Mouse (Mus musculus) c-Kit-positive CD71-positive TER-119-negative erythroid progenitor cells, embryonic 14.5 days (primary cell): ENCODE measurements at regions not wholly inside any gene's neighbourhood (a gene's known extent, or its start where the extent isn't known, plus 50 kb on each side); places are given as distances from the start of the nearest gene placed in this dataset.

Source experiments
- DNase-seq: peaks from one replicate; pipeline ENCODE4 v3.0.0-alpha.2; 2013; ENCODE audit warnings: low read depth

- no peak for DNase-seq
Observed at GRCm38 (mm10) chr12:90469754-90470153, 268.5 kb downstream of the Dio2 start.

GRCm38 (mm10) chr12:90460121-90460520, 278.1 kb downstream of the Dio2 start:
- no peak for DNase-seq

- DNase-seq = no peak
Observed at GRCm38 (mm10) chr12:90440672-90441071, 297.6 kb downstream of the Dio2 start.

- DNase-seq = no peak
Observed at GRCm38 (mm10) chr12:90425276-90426063, 312.8 kb downstream of the Dio2 start.

- DNase-seq = no peak
Observed at GRCm38 (mm10) chr12:90417590-90418221, 320.5 kb downstream of the Dio2 start.

GRCm38 (mm10) chr12:90408716-90409115, 329.5 kb downstream of the Dio2 start:
- DNase-seq = no peak

GRCm38 (mm10) chr12:90398564-90398963, 339.7 kb downstream of the Dio2 start:
- DNase-seq = peak; percentile 0
